Mouse (Mus musculus): Measurements from ENCODE around the gene Havcr2.

- no peak for TF ChIP-seq POLR2A (IDR thresholded peaks at IDR 0.05; ENCODE audit: insufficient read length, low read depth)
- no peak for TF ChIP-seq E2F4 (IDR thresholded peaks at IDR 0.05; ENCODE audit: insufficient read depth)
- no peak for TF ChIP-seq MAX (IDR thresholded peaks at IDR 0.05; ENCODE audit: low read depth)
- no peak for TF ChIP-seq MYOG (IDR thresholded peaks at IDR 0.05; ENCODE audit: control insufficient read depth in 1 of 3, insufficient read depth in 1 of 3, insufficient read length in 2 of 3, low read depth in 2 of 3)
- no peak for TF ChIP-seq TCF12 (IDR thresholded peaks at IDR 0.05; ENCODE audit: insufficient read depth, poor library complexity, severe bottlenecking)
- no peak for TF ChIP-seq CEBPB (IDR thresholded peaks at IDR 0.05; ENCODE audit: insufficient read depth, poor library complexity, severe bottlenecking)
- TF ChIP-seq USF1 (IDR thresholded peaks at IDR 0.05; ENCODE audit: low read depth) = no peak
Observed at GRCm38 (mm10) chr11:46466878-46467277, 12.1 kb downstream of the Havcr2 start.
